Mouse (Mus musculus) layer of hippocampus, adult 9-11 months (tissue): ENCODE measurements at regions not wholly inside any gene's neighbourhood (a gene's known extent, or its start where the extent isn't known, plus 50 kb on each side); places are given as distances from the start of the nearest gene placed in this dataset.

ENCODE experiments used
- DNase-seq: peaks from one replicate; pipeline ENCODE4 v3.0.0; 2022

- no peak for DNase-seq
These were observed 54.0 kb upstream of the Jade2 start for GRCm38 (mm10) chr11:51911481-51911880.

GRCm38 (mm10) chr11:51915656-51916032, 51.8 kb upstream of the Cdkn2aipnl start:
- no peak for DNase-seq

GRCm38 (mm10) chr11:51916033-51916929, 51.2 kb upstream of the Cdkn2aipnl start:
- DNase-seq, result peak; percentile 97
